In the genomic region with DNA sequence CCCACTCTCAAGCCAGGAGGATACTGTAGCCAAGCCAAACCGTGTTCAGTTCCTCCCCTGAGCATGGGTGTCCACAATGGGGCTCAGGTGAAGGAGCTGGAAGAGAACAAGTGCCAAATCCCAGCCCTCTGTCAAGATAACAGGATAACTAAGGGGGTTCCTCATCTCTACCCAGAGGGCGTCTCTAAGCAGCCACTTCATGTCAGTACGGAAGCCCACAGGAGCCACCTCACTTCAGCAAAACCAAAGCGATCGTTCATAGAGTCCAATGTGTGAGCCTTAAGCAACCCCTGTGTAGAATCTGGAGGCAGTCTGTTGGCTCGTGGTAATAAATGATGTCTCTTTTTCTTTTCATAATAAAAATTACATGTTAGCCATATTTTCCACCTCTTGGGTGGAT, we compare ENCODE assay signal across 22 mouse cellular contexts.
"Had no signal": no experiment of that assay in that cellular context is flagged by ENCODE, and none has a peak within 500 bp of the region (broad histone marks: within the 10 kb centered on the region; RNA-seq: fewer than 3 reads in every experiment).

No protein-coding gene starts in this region.

- H3K4me3 ChIP-seq: embryonic facial prominence, embryonic 10.5 days; embryonic facial prominence, embryonic 12.5 days; embryonic facial prominence, embryonic 13.5 days; embryonic facial prominence, embryonic 15.5 days; erythroblast, embryonic 14.5 days; forebrain, embryonic 10.5 days; forebrain, embryonic 12.5 days; forebrain, embryonic 13.5 days; forebrain, embryonic 15.5 days; gastrocnemius, adult 2 months; heart, adult 2 months; heart, embryonic 10.5 days had no signal

- DNase-seq: cerebellum, adult 9-11 months; cerebellum, postnatal 25 days; cerebellum, postnatal 36 days; embryo, embryonic 11 days; forebrain, postnatal 0 days; gastrocnemius, adult 2 months; gastrocnemius, postnatal 10 days; gastrocnemius, postnatal 14 days; gastrocnemius, postnatal 25 days; gastrocnemius, postnatal 36 days; heart, adult 18-20 months; heart, adult 2 months had no signal

- H3K9me3 ChIP-seq: embryonic facial prominence, embryonic 10.5 days; embryonic facial prominence, embryonic 12.5 days; embryonic facial prominence, embryonic 13.5 days; embryonic facial prominence, embryonic 15.5 days; forebrain, embryonic 10.5 days; forebrain, embryonic 12.5 days; forebrain, embryonic 13.5 days; forebrain, embryonic 15.5 days; heart, embryonic 10.5 days had no signal

- H3K27me3 ChIP-seq: embryonic facial prominence, embryonic 12.5 days; embryonic facial prominence, embryonic 13.5 days; embryonic facial prominence, embryonic 15.5 days; forebrain, embryonic 13.5 days; forebrain, embryonic 15.5 days had no signal

- H3K27ac ChIP-seq: embryonic facial prominence, embryonic 10.5 days; embryonic facial prominence, embryonic 12.5 days; embryonic facial prominence, embryonic 13.5 days; embryonic facial prominence, embryonic 15.5 days; forebrain, embryonic 10.5 days; forebrain, embryonic 12.5 days; forebrain, embryonic 13.5 days; forebrain, embryonic 15.5 days; gastrocnemius, adult 2 months; heart, adult 2 months had no signal

- H3K9ac ChIP-seq: embryonic facial prominence, embryonic 12.5 days; embryonic facial prominence, embryonic 13.5 days; embryonic facial prominence, embryonic 15.5 days; forebrain, embryonic 12.5 days; forebrain, embryonic 13.5 days; forebrain, embryonic 15.5 days; forebrain, postnatal 0 days had no signal

- H3K36me3 ChIP-seq: forebrain, embryonic 15.5 days had no signal
